Mouse (Mus musculus): ENCODE measurements around the gene Myl6.

Gene Myl6
- long read RNA-seq, experiment 1, transcript Myl6-201 (6 exons, 665 nt): minor isoform, 102 of 532 reads
- long read RNA-seq, experiment 1, transcript Myl6-206 (7 exons, 691 nt): major isoform, 372 of 532 reads
- long read RNA-seq, experiment 1, partial matches to known transcripts: 18 of 532 reads
- long read RNA-seq, experiment 1, other reads (novel, unspliced or antisense): 26 of 532 reads
- long read RNA-seq, experiment 2, transcript Myl6-201 (6 exons, 665 nt): minor isoform, 99 of 641 reads
- long read RNA-seq, experiment 2, transcript Myl6-211 (7 exons, 692 nt): minor isoform, 5 of 641 reads
- long read RNA-seq, experiment 2, transcript Myl6-206 (7 exons, 691 nt): major isoform, 459 of 641 reads
- long read RNA-seq, experiment 2, partial matches to known transcripts: 37 of 641 reads
- long read RNA-seq, experiment 2, other reads (novel, unspliced or antisense): 35 of 641 reads

DNA sequence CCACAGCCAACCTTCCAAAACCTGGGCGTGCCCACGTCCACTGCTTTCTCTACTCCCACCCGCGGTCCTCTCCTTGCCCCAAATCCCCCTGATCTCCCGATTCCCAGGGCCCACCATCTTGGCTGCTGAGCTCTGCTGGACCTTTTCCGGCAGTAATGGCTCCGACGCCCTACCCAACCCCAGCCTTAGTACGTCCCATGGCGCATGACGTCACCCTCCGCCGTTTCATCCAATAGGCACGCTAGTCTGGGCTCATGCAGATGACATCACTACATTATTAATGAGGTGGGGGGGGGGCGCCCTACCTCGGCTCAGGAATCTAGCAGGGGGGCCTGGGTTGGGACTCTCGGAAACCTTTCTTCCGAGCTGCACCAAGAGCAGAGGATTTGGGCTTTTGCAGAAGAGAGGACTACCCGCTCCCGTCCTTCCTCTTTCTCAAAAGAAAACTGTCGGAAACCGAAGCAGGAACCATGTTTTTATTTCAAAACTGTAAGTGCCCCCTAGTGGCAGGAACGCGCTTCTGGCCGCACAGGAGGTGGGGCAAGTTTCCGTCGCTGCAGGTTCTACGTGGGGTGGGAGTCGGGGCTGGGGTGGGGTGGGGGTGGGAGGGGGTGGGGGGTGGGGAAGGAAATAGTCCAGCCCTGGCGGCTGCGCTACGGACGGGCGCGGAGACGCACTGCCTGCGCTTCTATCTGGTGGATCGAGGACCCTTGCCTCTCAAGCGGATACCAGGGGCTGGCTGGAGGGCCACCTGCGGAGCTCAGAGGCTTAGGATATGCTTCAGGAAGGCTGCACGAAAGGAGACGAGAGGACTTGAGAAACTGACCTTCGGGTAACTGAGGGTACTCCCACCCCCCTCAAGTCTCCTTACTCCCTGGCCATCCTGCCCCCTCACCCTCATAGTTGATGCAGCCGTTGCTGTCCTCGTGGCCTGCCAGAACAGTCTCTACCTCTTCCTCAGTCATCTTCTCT lies at the start of gene Myl6:
Gene Myl6 (minus strand): TSS at position 451 of the 972 bp plus-strand sequence.
- intact Hi-C loops (cut with DNase I): loop anchor here (5.0 kb wide), 1 partner anchor 37 kb away; the partner anchor contains the start of gene Smarcc2

DNA sequence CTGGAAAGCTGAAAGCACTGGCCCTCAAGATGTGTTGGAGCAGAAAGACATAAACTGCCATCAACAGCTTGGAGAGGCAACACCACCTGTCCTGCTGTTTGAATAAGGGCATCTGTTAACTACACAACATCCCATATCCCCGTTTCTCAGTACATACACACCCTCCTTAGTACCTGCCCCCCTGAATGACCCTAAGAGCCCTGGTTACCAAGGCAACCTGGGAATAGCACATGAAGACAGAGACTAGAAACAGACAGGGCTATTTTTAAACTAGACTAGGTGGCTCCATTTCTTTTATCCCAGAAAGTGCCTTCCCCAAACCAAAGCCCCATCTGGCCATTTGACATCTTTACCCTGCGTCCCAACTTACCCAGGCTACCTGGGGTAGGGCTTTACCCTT lies 49.2 kb upstream of the Myl6 start:
- intact Hi-C loops (cut with DNase I): no loop called here

DNA sequence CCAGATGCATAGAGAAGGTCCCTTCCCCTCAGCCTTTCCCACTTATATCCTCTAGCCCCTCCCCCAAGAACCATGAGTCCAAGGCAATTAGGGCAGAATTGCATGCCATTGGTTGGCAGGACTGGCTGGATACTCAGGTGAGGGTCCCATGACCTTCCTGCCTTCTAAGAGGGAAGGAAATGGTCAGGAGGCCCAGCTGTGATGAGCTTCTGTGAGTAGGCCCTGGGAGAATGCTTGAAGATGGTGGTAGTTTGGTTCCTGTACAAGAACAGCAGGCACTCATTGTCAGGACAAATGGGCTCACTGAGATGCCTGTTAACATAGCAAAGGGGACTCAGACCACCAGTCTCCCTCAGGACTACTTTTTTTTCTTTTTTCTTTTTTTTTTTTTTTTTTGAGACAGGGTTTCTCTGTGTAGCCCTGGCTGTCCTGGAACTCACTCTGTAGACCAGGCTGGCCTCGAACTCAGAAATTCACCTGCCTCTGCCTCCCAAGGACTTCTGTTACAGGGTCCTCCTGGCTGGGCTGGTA lies 44.5 kb upstream of the Myl6 start:
- intact Hi-C loops (cut with DNase I): loop anchor here (1.0 kb wide), 1 partner anchor 21 kb away; no protein-coding TSS in a partner anchor

- intact Hi-C loops (cut with DNase I): no loop called here
These were observed 42.5 kb upstream of the Myl6 start for GRCm38 (mm10) chr10:128536266-128536940.

DNA sequence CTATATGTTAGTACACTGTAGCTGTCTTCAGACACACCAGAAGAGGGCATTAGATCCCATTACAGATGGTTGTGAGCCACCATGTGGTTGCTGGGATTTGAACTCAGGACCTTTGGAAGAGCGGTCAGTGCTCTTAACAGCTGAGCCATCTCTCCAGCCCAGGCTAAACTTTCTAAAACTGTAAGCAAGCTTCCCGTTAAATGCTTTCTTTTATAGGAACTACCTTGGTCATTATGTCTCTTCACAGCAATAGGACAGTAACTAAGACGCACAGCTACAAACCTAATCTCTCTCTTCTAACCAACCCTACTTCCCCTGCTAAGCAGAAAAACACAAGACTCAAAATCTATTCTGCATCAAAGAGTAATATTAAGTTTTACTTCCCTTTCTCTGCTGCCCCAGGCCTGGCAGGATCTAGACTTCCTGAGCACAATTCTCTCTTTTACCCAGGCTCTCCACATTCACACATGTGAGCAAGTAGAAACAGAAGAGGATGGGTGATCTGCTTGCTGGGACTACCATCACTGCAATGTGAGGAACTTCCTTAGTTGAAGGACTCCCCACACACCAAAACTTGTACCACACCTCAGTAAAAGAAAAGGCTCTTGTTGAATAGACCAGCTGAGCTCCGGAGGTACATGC lies 41.8 kb upstream of the Myl6 start:
- intact Hi-C loops (cut with DNase I): loop anchor here (2.0 kb wide), 1 partner anchor 77 kb away; the partner anchor contains the start of gene Smarcc2

- intact Hi-C loops (cut with DNase I): loop anchor here (2.0 kb wide), 1 partner anchor 76 kb away; the partner anchor contains the start of gene Smarcc2
These were observed 41.3 kb upstream of the Myl6 start for GRCm38 (mm10) chr10:128535206-128535605.

- intact Hi-C loops (cut with DNase I): no loop called here
These were observed 32.7 kb upstream of the Myl6 start for GRCm38 (mm10) chr10:128526366-128527356.

DNA sequence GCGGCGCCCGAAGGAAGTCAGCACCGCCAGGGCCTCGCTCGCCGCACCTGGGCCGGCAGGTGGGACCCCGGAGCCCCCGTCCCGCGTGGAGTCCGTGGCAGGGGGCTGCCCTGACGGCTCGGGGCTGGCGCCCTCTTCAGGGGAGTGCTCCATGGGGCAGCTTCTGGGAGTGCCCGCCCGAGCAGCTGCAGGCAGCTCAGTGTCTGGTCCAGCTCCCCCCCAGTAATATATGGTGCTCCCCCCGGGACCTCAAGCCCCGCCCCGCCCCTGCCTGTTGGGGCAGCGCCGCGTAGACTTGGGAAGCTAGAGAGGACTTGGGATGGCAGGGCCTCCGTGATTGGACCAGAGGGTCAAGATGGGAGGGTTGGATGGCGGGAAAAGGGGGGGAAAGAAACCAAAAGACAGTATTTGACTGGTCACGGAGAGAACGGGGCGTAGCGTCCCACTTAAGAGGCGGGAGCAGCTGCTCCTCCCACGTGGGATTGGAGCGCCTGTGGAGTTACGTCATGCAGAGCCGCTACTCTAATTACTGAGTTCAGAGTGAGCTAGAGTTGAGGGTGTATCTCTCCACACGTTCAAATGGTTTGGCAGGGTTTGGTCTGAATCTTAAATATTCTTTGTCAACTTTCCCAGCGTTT lies 31.8 kb upstream of the Myl6 start, which contains the start of gene Esyt1:
Gene Esyt1 (minus strand): TSS at position 201 of the 638 bp plus-strand sequence.
- intact Hi-C loops (cut with DNase I): no loop called here

GRCm38 (mm10) chr10:128524732-128525662 lies 31.1 kb upstream of the Myl6 start:
- intact Hi-C loops (cut with DNase I): no loop called here

- intact Hi-C loops (cut with DNase I): no loop called here
These were observed 30.3 kb upstream of the Myl6 start for GRCm38 (mm10) chr10:128524111-128524731.

GRCm38 (mm10) chr10:128522351-128522750 lies 28.4 kb upstream of the Myl6 start:
- intact Hi-C loops (cut with DNase I): no loop called here

- intact Hi-C loops (cut with DNase I): no loop called here
These were observed 26.6 kb upstream of the Myl6 start for GRCm38 (mm10) chr10:128520591-128520990.

DNA sequence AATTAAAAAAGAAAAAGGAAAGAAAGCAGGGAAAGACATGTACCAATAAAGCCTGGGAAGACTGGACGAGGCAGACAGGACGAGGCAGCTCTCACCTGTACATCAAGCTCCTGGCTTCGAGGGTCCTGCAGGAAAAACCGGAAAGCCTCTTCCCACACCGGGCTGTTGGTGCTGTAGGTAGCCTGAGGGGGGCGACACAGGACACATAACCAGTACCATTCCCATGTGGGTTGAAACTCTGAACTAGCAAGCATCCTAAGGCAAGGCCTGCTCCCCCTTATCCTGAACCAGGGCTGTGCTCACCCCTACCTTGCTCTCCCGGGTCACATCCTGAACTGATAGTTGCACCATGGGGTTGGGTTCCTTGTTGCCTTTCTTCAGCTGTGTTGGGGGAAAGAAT lies 24.9 kb upstream of the Myl6 start:
- intact Hi-C loops (cut with DNase I): no loop called here

GRCm38 (mm10) chr10:128516677-128517076 lies 22.7 kb upstream of the Myl6 start:
- intact Hi-C loops (cut with DNase I): loop anchor here (1.0 kb wide), 1 partner anchor 22 kb away; no protein-coding TSS in a partner anchor

DNA sequence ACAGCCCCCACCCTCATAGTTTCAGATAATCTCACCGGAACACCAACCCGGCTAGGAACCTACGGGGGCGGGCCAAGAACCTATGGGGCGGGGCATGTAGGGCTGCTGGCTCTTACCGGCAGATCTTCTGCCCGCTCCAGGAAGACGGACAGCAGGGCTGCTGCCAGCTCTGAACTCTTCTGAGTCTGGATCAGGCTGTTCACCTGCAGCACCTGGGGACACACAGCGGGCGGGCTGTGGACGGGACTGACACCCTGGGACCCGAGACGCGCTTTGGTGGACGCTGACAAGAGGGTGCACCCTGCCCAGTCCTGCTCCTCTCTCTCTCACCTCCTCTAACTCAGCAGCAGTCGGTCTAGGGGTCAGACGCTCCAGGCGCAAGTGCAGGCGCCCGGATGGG lies 22.1 kb upstream of the Myl6 start:
- intact Hi-C loops (cut with DNase I): no loop called here

GRCm38 (mm10) chr10:128515044-128515443 lies 21.1 kb upstream of the Myl6 start:
- intact Hi-C loops (cut with DNase I): no loop called here

GRCm38 (mm10) chr10:128511761-128512160 lies 17.8 kb upstream of the Myl6 start:
- intact Hi-C loops (cut with DNase I): no loop called here
